Mouse (Mus musculus) G1E (cell line): Measurements from ENCODE around the gene Atp6v0a2. TPM values are rescaled to one million over a fixed set of nuclear protein-coding genes. Genes with fewer than 3 reads are reported as not detected.
"Not testable (repeated sequence)": the region's sequence is repeated elsewhere in the genome, so short reads cannot be mapped to it uniquely, and the experiment has no call there.

Source experiments
- ATAC-seq: 2 replicates; pipeline ENCODE4 v1.8.0; 2016; ENCODE audit warnings: mild to moderate bottlenecking; ENCODE audit not compliant: insufficient number of reproducible peaks, poor library complexity, low FRiP score, severe bottlenecking; ENCODE audit errors: extremely low read depth
- DNase-seq: peaks from one replicate; pipeline ENCODE4 v3.0.0; 2012; ENCODE audit warnings: low spot score
- H3K27me3 ChIP-seq: 2 replicates; pipeline ENCODE4 v1.6.1; 2012; ENCODE audit warnings: mild to moderate bottlenecking, low read length, inconsistent platforms; ENCODE audit not compliant: insufficient read depth
- H3K36me3 ChIP-seq: replicated peaks from 2 replicates; pipeline ENCODE3; 2012; ENCODE audit warnings: mild to moderate bottlenecking, inconsistent platforms
- H3K4me1 ChIP-seq: 2 replicates; pipeline ENCODE4 v1.6.1; 2012; ENCODE audit warnings: low read depth, low read length, inconsistent platforms, mixed read lengths; ENCODE audit not compliant: insufficient read depth
- H3K4me3 ChIP-seq: 2 replicates; pipeline ENCODE4 v1.5.1; 2012; ENCODE audit warnings: low read depth, mild to moderate bottlenecking, inconsistent platforms, low read length, moderate library complexity, mixed read lengths
- H3K9me3 ChIP-seq: replicated peaks from 2 replicates; pipeline ENCODE4 v1.6.1; 2012; ENCODE audit warnings: inconsistent platforms
- CTCF ChIP-seq: IDR thresholded peaks from 2 replicates; pipeline ENCODE4 v1.5.1; 2012; ENCODE audit warnings: low read depth, low read length, inconsistent platforms, mixed read lengths
- GATA1 ChIP-seq: IDR thresholded peaks from 2 replicates; pipeline ENCODE4 v1.6.1; 2012; ENCODE audit warnings: borderline replicate concordance, low read length, inconsistent platforms, mixed read lengths
- GATA2 ChIP-seq: IDR thresholded peaks from 2 replicates; pipeline ENCODE4 v1.6.1; 2012; ENCODE audit warnings: low read depth, low read length, inconsistent platforms, borderline replicate concordance
- POLR2AphosphoS5 ChIP-seq: IDR thresholded peaks from 2 replicates; pipeline ENCODE4 v1.6.1; 2012; ENCODE audit warnings: low read depth, low read length, inconsistent platforms; ENCODE audit not compliant: insufficient replicate concordance
- TAL1 ChIP-seq: conservative IDR thresholded peaks from 2 replicates; pipeline ENCODE4 v1.6.1; 2012; ENCODE audit warnings: low read depth, low read length, inconsistent platforms, mixed read lengths
- polyA plus RNA-seq: library from polyadenylated mRNA; stranded (reverse); fragments of >175 nt; gene quantifications from 2 replicates; pipeline ENCODE4 v1.2.3, GENCODE M21; 2012
- total RNA-seq, 2 experiments: library from RNA; stranded (forward) in 1 of 2; stranded (reverse) in 1 of 2; fragments of 200-1000 nt in 1 of 2; fragments of >200 nt in 1 of 2; fragmentation: Nextera tagmentation in 1 of 2; gene quantifications; 2 replicates each; pipeline ENCODE4 v1.2.3; 2014 to 2017

Atp6v0a2 gene
- total RNA-seq (2014; fragmentation: Nextera tagmentation) = 22.2 and 23.9 TPM in 2 replicates
- total RNA-seq (2017) = 21.1 and 22.2 TPM in 2 replicates
- 7.5 and 7.8 TPM in 2 replicates for polyA plus RNA-seq

DNA sequence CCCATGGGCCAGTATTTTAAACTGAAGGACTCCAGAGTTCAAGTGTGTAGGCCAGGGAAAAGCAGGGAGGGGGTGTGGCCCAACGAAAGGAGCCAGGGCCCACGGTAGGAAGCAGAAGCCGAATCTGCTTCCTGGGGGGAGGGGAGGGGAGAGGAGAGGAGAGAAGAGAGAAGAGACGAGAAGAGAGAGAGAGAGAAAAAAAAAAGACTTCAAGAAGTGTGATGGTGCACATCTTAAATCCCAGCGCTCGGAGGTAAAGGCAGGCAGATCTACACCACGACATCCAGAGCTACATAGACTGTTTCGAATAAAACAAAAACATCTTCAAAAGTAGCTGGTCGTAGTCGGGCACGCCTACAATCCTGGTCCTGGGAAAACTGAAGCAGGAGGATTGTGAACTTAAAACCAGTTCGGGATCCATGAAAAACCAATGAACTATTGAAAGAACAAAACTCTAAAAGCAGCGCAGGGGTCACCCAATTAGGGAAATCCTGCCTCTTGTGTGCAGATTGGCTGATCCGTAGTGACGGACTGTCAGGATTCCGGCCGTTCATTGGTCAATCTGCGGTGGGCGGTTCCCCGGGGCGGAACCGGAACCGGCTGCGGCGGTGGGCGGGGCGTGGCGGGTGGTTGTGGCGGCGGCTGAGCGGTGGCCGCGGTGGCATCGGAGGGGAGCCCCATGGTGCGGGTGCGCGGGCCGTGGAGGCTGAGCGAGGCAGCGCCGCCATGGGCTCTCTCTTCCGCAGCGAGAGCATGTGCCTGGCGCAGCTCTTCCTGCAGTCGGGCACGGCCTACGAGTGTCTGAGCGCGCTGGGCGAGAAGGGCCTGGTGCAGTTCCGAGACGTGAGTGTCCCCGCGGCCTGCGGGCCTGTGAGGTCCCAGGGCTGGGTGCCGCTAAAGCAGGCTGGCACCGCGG, at the start of gene Atp6v0a2:
Gene Atp6v0a2 (plus strand): TSS at position 129 of the 916 bp plus-strand sequence.
- H3K36me3 ChIP-seq = peaks cover 30% of the 10 kb centered on the region

DNA sequence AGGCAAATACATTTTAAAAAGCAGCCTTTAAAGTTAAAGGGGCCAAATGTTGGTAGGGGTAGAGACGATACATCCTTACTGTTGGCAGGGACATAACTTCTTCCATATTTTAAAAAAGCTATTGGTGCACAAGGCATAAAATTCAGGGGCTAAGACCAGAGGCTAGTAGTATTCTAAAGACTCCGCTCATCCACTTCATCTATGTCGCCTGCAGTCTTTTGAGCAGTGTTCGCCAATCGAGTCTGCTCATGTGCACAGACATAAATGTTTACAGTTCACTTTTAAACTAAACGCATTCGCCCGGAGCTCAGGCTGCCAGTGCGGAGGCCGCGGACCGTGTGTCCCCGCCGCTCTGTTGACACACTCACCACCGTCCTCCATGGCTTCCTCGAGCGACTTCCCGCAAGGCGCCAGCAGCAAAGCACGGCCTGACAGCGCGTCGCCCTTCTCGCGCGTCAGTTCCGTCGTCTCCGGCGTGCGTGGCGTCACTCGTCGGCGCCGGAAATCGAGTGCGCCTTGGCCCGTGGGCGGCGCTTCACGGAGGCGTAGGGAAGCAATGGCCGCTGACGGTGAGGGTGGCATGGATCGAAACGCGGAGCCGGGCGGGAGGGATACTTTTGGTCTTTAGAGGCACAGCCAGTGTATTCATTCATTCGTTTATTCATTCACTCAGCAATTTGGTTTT, 49.6 kb upstream of the Atp6v0a2 start, which contains the start of the genes Eif2b1 and Gtf2h3:
Gene Eif2b1 (minus strand): TSS at position 499 of the 685 bp plus-strand sequence.
Gene Gtf2h3 (plus strand): TSS at position 508 of the 685 bp plus-strand sequence.
- Histone ChIP-seq H3K27me3 (no peaks in the 10 kb centered on the region), H3K4me3 (peak within 1 kb of the TSS; percentile 74), H3K36me3 (peaks cover 74% of the 10 kb centered on the region), H3K9me3 (no peaks in the 10 kb centered on the region), H3K4me1 (peaks cover 57% of the 10 kb centered on the region)
- DNase-seq = peak; percentile 84
- TF ChIP-seq TAL1 (no peak), GATA2 (no peak), POLR2AphosphoS5 (no peak), CTCF (no peak), GATA1 (no peak)
- peak; percentile 74 for ATAC-seq

More for the DNA sequence above, at the start of gene Atp6v0a2:
- H3K27me3 ChIP-seq = peaks cover 4% of the 10 kb centered on the region; the same call in 1 of the 2 replicates
- TF ChIP-seq GATA1 (no peak), TAL1 (no peak), POLR2AphosphoS5 (no peak), GATA2 (no peak), CTCF (no peak)
- DNase-seq = peak; percentile 99
- H3K4me1 ChIP-seq = peaks cover 26% of the 10 kb centered on the region
- H3K9me3 ChIP-seq = no peaks in the 10 kb centered on the region
- H3K4me3 ChIP-seq = peak within 1 kb of the TSS; percentile 85
- peak; percentile 96 for ATAC-seq

DNA sequence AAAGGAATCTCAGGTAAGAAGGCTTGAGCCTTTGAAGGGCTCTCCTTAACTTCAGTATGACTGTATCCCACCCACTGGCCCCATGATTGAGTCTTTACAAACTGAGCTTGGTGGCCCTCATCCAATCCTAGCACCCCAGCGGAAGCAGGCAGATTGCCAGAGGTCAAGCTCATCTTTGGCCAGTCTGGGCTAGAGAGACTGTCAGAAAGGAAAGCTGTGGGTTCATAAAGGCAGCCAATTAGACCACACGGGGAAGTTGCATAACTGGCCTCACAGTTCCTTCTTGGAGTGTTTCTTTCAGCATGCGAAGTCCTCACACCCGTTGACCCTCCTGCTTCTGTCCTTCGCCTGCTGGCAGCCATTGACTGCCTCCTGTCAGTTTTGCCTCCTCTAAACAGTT, 45.9 kb upstream of the Atp6v0a2 start:
- ATAC-seq (no peak), DNase-seq (no peak)
- Histone ChIP-seq H3K36me3 (peaks cover 74% of the 10 kb centered on the region), H3K9me3 (no peaks in the 10 kb centered on the region), H3K4me3 (no peak overlapping the region), H3K27me3 (no peaks in the 10 kb centered on the region), H3K4me1 (peaks cover 31% of the 10 kb centered on the region)
- TF ChIP-seq CTCF (no peak), POLR2AphosphoS5 (no peak), TAL1 (no peak), GATA2 (no peak), GATA1 (no peak)

DNA sequence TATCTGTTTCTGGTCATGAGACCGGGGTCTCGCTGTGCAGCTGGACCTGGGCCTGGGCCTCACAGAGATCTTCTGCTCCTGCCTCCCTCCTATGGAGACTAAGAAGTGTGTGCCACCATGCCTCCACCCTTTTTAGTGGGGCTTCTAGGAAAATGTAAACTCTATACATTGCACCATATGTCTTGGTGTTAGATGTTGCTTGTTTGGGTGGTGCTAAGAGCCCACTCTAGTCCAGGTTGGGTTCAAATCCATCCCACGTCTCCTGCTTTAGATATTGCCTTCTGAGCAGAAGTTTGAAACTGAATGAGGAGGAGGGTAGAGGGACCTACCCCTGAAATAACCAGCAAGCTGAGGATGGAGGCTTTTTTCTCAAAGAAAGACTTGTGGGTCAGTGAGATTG, 35.6 kb upstream of the Atp6v0a2 start:
- H3K36me3 ChIP-seq = peaks cover 88% of the 10 kb centered on the region
- ATAC-seq (no peak), DNase-seq (no peak)
- H3K4me1 ChIP-seq = no peaks in the 10 kb centered on the region
- no peak overlapping the region for H3K4me3 ChIP-seq
- no peaks in the 10 kb centered on the region for H3K27me3 ChIP-seq
- no peak for TF ChIP-seq GATA1
- TF ChIP-seq GATA2 = no peak
- TF ChIP-seq POLR2AphosphoS5 = no peak
- no peak for TF ChIP-seq CTCF
- H3K9me3 ChIP-seq = no peaks in the 10 kb centered on the region

DNA sequence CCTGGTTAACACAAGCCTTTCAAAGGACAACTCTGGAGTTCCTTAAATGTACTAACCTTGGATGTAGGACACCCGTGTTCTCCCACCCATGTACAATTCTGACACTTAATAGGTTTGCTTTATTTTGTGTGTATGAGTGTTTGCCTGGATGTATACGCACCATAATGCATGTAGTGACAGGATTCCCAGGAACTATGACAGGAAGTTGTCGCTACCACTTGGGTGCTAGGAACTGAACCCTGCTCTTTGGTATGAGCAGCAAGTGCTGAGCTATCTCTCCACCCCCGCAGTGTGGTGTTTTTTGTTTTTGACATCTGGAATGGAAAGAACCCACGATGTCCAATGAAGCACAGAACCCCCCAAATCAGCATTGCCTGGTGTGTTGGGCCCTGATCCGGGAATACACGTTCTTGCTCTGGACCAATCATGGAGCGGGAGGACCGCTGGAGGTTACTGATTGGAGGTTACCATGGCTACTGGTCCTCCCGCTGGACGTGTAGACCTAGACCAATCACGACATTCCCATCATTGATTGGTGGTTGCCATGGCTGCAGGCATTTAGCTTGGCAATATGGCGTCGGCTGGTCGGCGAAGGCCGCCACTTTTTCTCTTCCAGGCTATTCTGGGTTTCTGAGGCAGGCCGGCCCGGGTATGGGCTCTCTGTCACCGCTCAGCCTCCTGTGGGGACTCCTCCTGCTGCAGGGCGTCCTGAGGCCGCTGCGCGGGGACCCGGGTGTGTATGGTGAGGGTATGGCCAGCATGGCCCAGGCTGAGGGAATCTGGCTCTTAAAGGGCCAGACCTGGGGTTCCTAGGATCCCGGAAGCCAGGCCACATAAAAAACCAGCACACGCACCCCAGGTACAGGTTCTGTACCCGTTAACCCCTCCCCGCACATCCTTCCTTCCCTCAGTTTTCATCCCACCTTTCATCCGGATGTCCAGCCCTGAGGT, 29.9 kb upstream of the Atp6v0a2 start:
- DNase-seq (no peak), ATAC-seq (no peak)

DNA sequence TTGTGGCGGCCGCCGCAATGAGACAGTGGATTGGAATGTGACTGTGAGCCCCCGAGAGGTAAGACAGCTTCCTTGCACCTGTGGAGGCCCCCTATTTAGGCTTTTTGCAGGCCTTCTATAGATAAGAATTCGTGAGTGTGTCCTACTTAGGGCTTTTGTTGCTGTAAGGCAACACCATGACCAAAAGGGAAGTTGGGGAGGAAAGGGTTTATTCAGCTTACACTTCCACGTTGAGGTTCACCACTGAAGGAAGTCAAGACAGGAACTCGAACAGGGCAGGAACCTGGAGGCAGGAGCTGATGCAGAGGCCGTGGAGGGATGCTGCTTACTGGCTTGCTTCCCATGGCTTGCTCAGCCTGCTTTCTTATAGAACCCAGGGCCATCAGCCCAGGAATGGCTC, 28.6 kb upstream of the Atp6v0a2 start:
- peaks cover 26% of the 10 kb centered on the region for H3K36me3 ChIP-seq
- not testable (repeated sequence) for H3K27me3 ChIP-seq, H3K4me1 ChIP-seq, H3K4me3 ChIP-seq, ATAC-seq, DNase-seq, H3K9me3 ChIP-seq

More for the DNA sequence above, 29.9 kb upstream of the Atp6v0a2 start:
- Histone ChIP-seq H3K4me3 (no peak overlapping the region), H3K9me3 (no peaks in the 10 kb centered on the region), H3K4me1 (peaks cover 1% of the 10 kb centered on the region; the same call in 1 of the 2 replicates), H3K36me3 (peaks cover 39% of the 10 kb centered on the region), H3K27me3 (peaks cover 8% of the 10 kb centered on the region; the same call in 1 of the 2 replicates)
- no peak for TF ChIP-seq CTCF
- no peak for TF ChIP-seq GATA2
- no peak for TF ChIP-seq TAL1
- no peak for TF ChIP-seq POLR2AphosphoS5
- TF ChIP-seq GATA1 = no peak
